Mouse (Mus musculus) left cerebral cortex, adult 8-10 months (tissue): ENCODE data around the gene Fcrl6. TPM values are rescaled to one million over a fixed set of nuclear protein-coding genes. Genes with fewer than 3 reads are reported as not detected.

Experiments
- DNase-seq, 2 experiments: peaks; one replicate each; pipeline ENCODE4 v3.0.0; 2022; ENCODE audit warnings: low spot score in 2 of 2
- total RNA-seq, 4 experiments: library from RNA; stranded (reverse); gene quantifications; 2 replicates each; pipeline ENCODE4 v1.2.4; 2022

The Fcrl6 gene
- total RNA-seq, 4 experiments from 2014 or later: not detected

GRCm38 (mm10) chr1:172549314-172549713 lies 53.0 kb downstream of the Fcrl6 start:
- DNase-seq: no peak

GRCm38 (mm10) chr1:172548501-172548900 lies 53.9 kb downstream of the Fcrl6 start:
- DNase-seq: no peak

Other genes starting within 250 kb of the Fcrl6 start
- gene Pigm, start 226.0 kb downstream of the Fcrl6 start, total RNA-seq: 1 to 10 TPM; 8.0 to 8.7 (median 8.1) TPM
- 1 to 10 TPM in 3 of 4 experiments, under 1 TPM in 1; 0.27 to 5.6 (median 3.3) TPM for gene Slamf9, start 127.2 kb downstream of the Fcrl6 start, total RNA-seq
- 1 to 10 TPM; 5.2 to 9.1 (median 7.9) TPM for gene Igsf9, start 120.8 kb downstream of the Fcrl6 start, total RNA-seq
- 10 to 100 TPM in 3 of 4 experiments, 1 to 10 TPM in 1; 9.6 to 15.4 (median 12.5) TPM for gene Tagln2, start 102.5 kb downstream of the Fcrl6 start, total RNA-seq
- gene Cfap45, start 81.8 kb downstream of the Fcrl6 start, total RNA-seq: 1 to 10 TPM; 3.7 to 4.7 (median 4.1) TPM
- gene Vsig8, start 46.6 kb downstream of the Fcrl6 start, total RNA-seq: under 1 TPM; 0.32 to 0.67 (median 0.57) TPM
- under 1 TPM in 2 of 4 experiments, not detected in 2; 0.23 to 0.32 TPM for gene Slamf8, start 12.0 kb downstream of the Fcrl6 start, total RNA-seq
- gene Dusp23, start 30.4 kb upstream of the Fcrl6 start, total RNA-seq: 1 to 10 TPM; 4.3 to 6.3 (median 5.5) TPM
- not detected for gene Crp, start 95.5 kb upstream of the Fcrl6 start, total RNA-seq